Mouse (Mus musculus) cerebellum, adult 9-11 months (tissue): ENCODE data around the gene Hoxa11.

ENCODE experiments used
- DNase-seq: peaks from one replicate; pipeline ENCODE4 v3.0.0; 2022

Gene Hoxa11

GRCm38 (mm10) chr6:52264106-52264790, 18.6 kb upstream of the Hoxa11 start:
- DNase-seq = no peak

- no peak for DNase-seq
Measured at GRCm38 (mm10) chr6:52263321-52263585, 17.6 kb upstream of the Hoxa11 start.

- no peak for DNase-seq
Measured at GRCm38 (mm10) chr6:52262463-52263320, 17.1 kb upstream of the Hoxa11 start.

GRCm38 (mm10) chr6:52261751-52262462, 16.3 kb upstream of the Hoxa11 start:
- no peak for DNase-seq

GRCm38 (mm10) chr6:52260654-52261575, 15.3 kb upstream of the Hoxa11 start, which contains the start of gene Hoxa13:
Hoxa13 (minus strand) TSS chr6:52260880.
- no peak for DNase-seq

- DNase-seq = no peak
Measured at GRCm38 (mm10) chr6:52259811-52260261, 14.2 kb upstream of the Hoxa11 start.

- DNase-seq = no peak
Measured at GRCm38 (mm10) chr6:52259081-52259790, 13.6 kb upstream of the Hoxa11 start.

GRCm38 (mm10) chr6:52256956-52257355, 11.3 kb upstream of the Hoxa11 start:
- DNase-seq = peak; percentile 33

- DNase-seq = no peak
Measured at GRCm38 (mm10) chr6:52253511-52254500, 8.2 kb upstream of the Hoxa11 start.

GRCm38 (mm10) chr6:52252775-52253376, 7.3 kb upstream of the Hoxa11 start:
- no peak for DNase-seq

- DNase-seq = no peak
Measured at GRCm38 (mm10) chr6:52252016-52252774, 6.6 kb upstream of the Hoxa11 start.

- DNase-seq = no peak
Measured at GRCm38 (mm10) chr6:52251177-52251879, 5.7 kb upstream of the Hoxa11 start.

GRCm38 (mm10) chr6:52249826-52250225, 4.2 kb upstream of the Hoxa11 start:
- no peak for DNase-seq

- no peak for DNase-seq
Measured at GRCm38 (mm10) chr6:52249415-52249738, 3.8 kb upstream of the Hoxa11 start.

GRCm38 (mm10) chr6:52248638-52249414, 3.2 kb upstream of the Hoxa11 start:
- DNase-seq = no peak

- no peak for DNase-seq
Measured at GRCm38 (mm10) chr6:52247766-52248637, 2.4 kb upstream of the Hoxa11 start.

- no peak for DNase-seq
Measured at GRCm38 (mm10) chr6:52246916-52247315, 1.3 kb upstream of the Hoxa11 start.
